Mouse (Mus musculus) C2C12 (cell line): ENCODE results near the gene Snta1. TPM values are rescaled to one million over a fixed set of nuclear protein-coding genes. Genes with fewer than 3 reads are reported as not detected.

Source experiments
- H3K27me3 ChIP-seq: one replicate; pipeline ENCODE4 v1.6.1; 2011; ENCODE audit not compliant: control insufficient read depth, insufficient read depth, insufficient read length
- H3K36me3 ChIP-seq: one replicate; pipeline ENCODE4 v1.6.1; 2011; ENCODE audit not compliant: control insufficient read depth, insufficient read depth
- H3K4me3 ChIP-seq: one replicate; pipeline ENCODE4 v1.5.1; 2011; ENCODE audit warnings: mild to moderate bottlenecking, control low read depth; ENCODE audit not compliant: poor library complexity, insufficient read depth, severe bottlenecking
- H3K79me2 ChIP-seq: one replicate; pipeline ENCODE4 v1.6.1; 2011; ENCODE audit not compliant: control insufficient read depth, insufficient read depth
- H3K79me3 ChIP-seq: one replicate; pipeline ENCODE4 v1.6.1; 2011; ENCODE audit warnings: low read depth, control low read depth
- H3ac ChIP-seq: one replicate; pipeline ENCODE3; 2011; ENCODE audit warnings: low read depth; ENCODE audit not compliant: control insufficient read depth, insufficient read length
- CEBPB ChIP-seq: IDR thresholded peaks from one replicate; pipeline ENCODE4 v1.6.1; 2011; ENCODE audit warnings: low read depth, mild to moderate bottlenecking, control low read depth, moderate library complexity
- CTCF ChIP-seq: IDR thresholded peaks from one replicate; pipeline ENCODE4 v1.5.1; 2011; ENCODE audit not compliant: control insufficient read depth, insufficient read depth, insufficient read length
- FOSL1 ChIP-seq: IDR thresholded peaks from one replicate; pipeline ENCODE4 v1.8.0; 2011; ENCODE audit warnings: mild to moderate bottlenecking, low read length; ENCODE audit not compliant: poor library complexity, insufficient read depth, severe bottlenecking
- MAX ChIP-seq: IDR thresholded peaks from one replicate; pipeline ENCODE4 v1.6.1; 2011; ENCODE audit warnings: mild to moderate bottlenecking, control low read depth
- MYOD1 ChIP-seq: IDR thresholded peaks from one replicate; pipeline ENCODE4 v1.6.1; 2011; ENCODE audit warnings: low read depth; ENCODE audit not compliant: control insufficient read depth, insufficient read length
- MYOG ChIP-seq: IDR thresholded peaks from one replicate; pipeline ENCODE4 v1.6.1; 2011; ENCODE audit not compliant: control insufficient read depth, insufficient read length; ENCODE audit errors: extremely low read depth
- USF1 ChIP-seq: IDR thresholded peaks from one replicate; pipeline ENCODE4 v1.6.1; 2011; ENCODE audit warnings: low read depth, mild to moderate bottlenecking, control low read depth, moderate library complexity
- polyA plus RNA-seq: library from polyadenylated mRNA; unstranded; fragments of >200 nt; fragmentation: generic; extraction: Trizol; gene quantifications from one replicate; pipeline ENCODE4 v1.2.1, GENCODE M21; 2012; ENCODE audit warnings: missing spikeins

Snta1 gene
- polyA plus RNA-seq, 1 experiment = 28.5 TPM

- no peak overlapping the region for H3ac ChIP-seq
- peaks cover 47% of the 10 kb centered on the region for H3K79me2 ChIP-seq
- peak overlapping the region; percentile 77 for H3K4me3 ChIP-seq
- H3K36me3 ChIP-seq = peaks cover 7% of the 10 kb centered on the region
- peaks cover 41% of the 10 kb centered on the region for H3K79me3 ChIP-seq
- peak; percentile 59 for TF ChIP-seq MAX
- no peak for TF ChIP-seq CTCF
- no peaks in the 10 kb centered on the region for H3K27me3 ChIP-seq
Observed at GRCm38 (mm10) chr2:154436076-154436457, 28.2 kb upstream of the Snta1 start.

DNA sequence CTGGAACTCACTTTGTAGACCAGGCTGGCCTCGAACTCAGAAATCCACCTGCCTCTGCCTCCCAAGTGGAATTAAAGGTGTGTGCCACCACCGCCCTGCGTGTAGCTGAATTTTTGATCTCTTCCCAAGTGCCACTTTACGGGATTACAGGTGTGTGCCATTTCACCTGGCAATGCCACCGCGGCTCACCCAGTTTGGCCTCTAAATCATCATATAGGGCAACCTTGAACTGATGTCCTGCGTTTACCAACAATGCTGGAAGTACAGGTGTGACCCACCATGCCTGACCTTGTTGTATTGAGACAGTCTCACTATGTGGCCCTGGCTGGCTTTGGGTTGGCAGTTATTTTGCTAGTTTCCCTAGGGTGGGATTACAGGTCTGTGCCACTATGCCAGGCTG, 26.8 kb upstream of the Snta1 start:
- no peak for TF ChIP-seq CEBPB
- no peak for TF ChIP-seq MYOD1
- no peak for TF ChIP-seq FOSL1
- TF ChIP-seq MAX = no peak
- no peak for TF ChIP-seq MYOG
- TF ChIP-seq CTCF = no peak
- Histone ChIP-seq H3K79me2 (peaks cover 33% of the 10 kb centered on the region), H3K4me3 (no peak overlapping the region), H3ac (no peak overlapping the region), H3K36me3 (peaks cover 7% of the 10 kb centered on the region), H3K79me3 (peaks cover 28% of the 10 kb centered on the region), H3K27me3 (no peaks in the 10 kb centered on the region)

GRCm38 (mm10) chr2:154433391-154433790, 25.5 kb upstream of the Snta1 start:
- peaks cover 16% of the 10 kb centered on the region for H3K79me3 ChIP-seq
- H3K36me3 ChIP-seq = no peaks in the 10 kb centered on the region
- TF ChIP-seq MYOG (no peak), FOSL1 (no peak), CTCF (no peak), USF1 (peak; percentile 54), MYOD1 (no peak)

GRCm38 (mm10) chr2:154432696-154433095, 24.8 kb upstream of the Snta1 start:
- Histone ChIP-seq H3ac (no peak overlapping the region), H3K36me3 (no peaks in the 10 kb centered on the region), H3K79me3 (peaks cover 9% of the 10 kb centered on the region), H3K27me3 (no peaks in the 10 kb centered on the region), H3K79me2 (peaks cover 13% of the 10 kb centered on the region), H3K4me3 (no peak overlapping the region)
- TF ChIP-seq FOSL1 = no peak
- TF ChIP-seq USF1 = no peak
- TF ChIP-seq MYOD1 = no peak
- TF ChIP-seq MYOG = no peak
- no peak for TF ChIP-seq CTCF
- no peak for TF ChIP-seq CEBPB
- TF ChIP-seq MAX = no peak

More at GRCm38 (mm10) chr2:154433391-154433790, 25.5 kb upstream of the Snta1 start:
- no peak overlapping the region for H3ac ChIP-seq
- no peaks in the 10 kb centered on the region for H3K27me3 ChIP-seq
- H3K4me3 ChIP-seq = no peak overlapping the region
- peaks cover 20% of the 10 kb centered on the region for H3K79me2 ChIP-seq

GRCm38 (mm10) chr2:154430566-154430965, 22.7 kb upstream of the Snta1 start:
- H3K79me3 ChIP-seq = no peaks in the 10 kb centered on the region
- H3K79me2 ChIP-seq = no peaks in the 10 kb centered on the region
- no peak overlapping the region for H3K4me3 ChIP-seq
- no peak overlapping the region for H3ac ChIP-seq
- no peak for TF ChIP-seq CTCF
- H3K27me3 ChIP-seq = no peaks in the 10 kb centered on the region
- no peaks in the 10 kb centered on the region for H3K36me3 ChIP-seq

- H3K79me3 ChIP-seq = no peaks in the 10 kb centered on the region
- H3ac ChIP-seq = no peak overlapping the region
- TF ChIP-seq MYOD1 (no peak), MYOG (no peak), USF1 (no peak), MAX (no peak), CEBPB (no peak), FOSL1 (no peak), CTCF (no peak)
- H3K27me3 ChIP-seq = no peaks in the 10 kb centered on the region
- H3K36me3 ChIP-seq = no peaks in the 10 kb centered on the region
- H3K79me2 ChIP-seq = no peaks in the 10 kb centered on the region
- no peak overlapping the region for H3K4me3 ChIP-seq
Observed at GRCm38 (mm10) chr2:154427853-154428360, 20.0 kb upstream of the Snta1 start.
